Mouse (Mus musculus): ENCODE data around the gene Tmed4.

- no peak for TF ChIP-seq POLR2A (IDR thresholded peaks at IDR 0.05; ENCODE audit: extremely low read depth, insufficient read depth, low read length)
- no peak for TF ChIP-seq CTCF (IDR thresholded peaks at IDR 0.05; ENCODE audit: extremely low read depth, insufficient read depth, low read length)
Observed at GRCm38 (mm10) chr11:6233025-6233424, 41.6 kb downstream of the Tmed4 start.

Measured in cortical plate, adult 2 months (tissue).